Mouse (Mus musculus) lung, postnatal 0 days (tissue): ENCODE measurements around the gene Pcbp3.

ENCODE experiments used
- CTCF ChIP-seq: IDR thresholded peaks from 2 replicates; pipeline ENCODE4 v1.5.1; 2016; ENCODE audit warnings: antibody characterized with exemption, mild to moderate bottlenecking
- EP300 ChIP-seq: IDR thresholded peaks from 2 replicates; pipeline ENCODE4 v1.6.1; 2016; ENCODE audit warnings: antibody characterized with exemption, mild to moderate bottlenecking, control low read depth

DNA sequence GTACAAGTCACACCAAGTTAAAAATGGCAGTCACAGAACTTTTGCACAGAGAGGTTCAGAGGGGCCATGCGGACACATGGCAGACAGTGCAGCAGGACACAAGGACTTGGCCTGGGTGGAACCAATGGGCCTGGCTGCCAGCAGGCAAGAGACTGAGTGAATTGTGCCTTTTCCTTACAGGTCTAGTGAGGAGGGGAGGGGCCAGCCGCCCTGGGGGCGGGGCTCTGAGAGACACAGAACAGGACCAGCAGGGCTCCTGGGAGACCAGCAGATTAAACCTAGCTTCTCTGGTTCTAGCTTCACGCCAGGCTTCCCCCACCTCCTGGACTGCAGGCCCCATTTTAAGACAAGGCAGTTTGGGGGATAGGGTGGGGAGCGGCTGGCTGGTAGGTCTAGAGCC, 190.6 kb downstream of the Pcbp3 start:
- TF ChIP-seq CTCF (no peak), EP300 (no peak)
